Mouse (Mus musculus) ES-Bruce4 (cell line): ENCODE data around the gene Stim1.

Experiments
- CTCF ChIP-seq: IDR thresholded peaks from one replicate; pipeline ENCODE4 v1.8.1; 2011; ENCODE audit warnings: low read depth, low read length
- POLR2A ChIP-seq: IDR thresholded peaks from one replicate; pipeline ENCODE4 v1.8.1; 2011; ENCODE audit warnings: low read length; ENCODE audit not compliant: insufficient read depth

GRCm38 (mm10) chr7:102305596-102305995 lies 38.0 kb downstream of the Stim1 start:
- TF ChIP-seq CTCF (no peak), POLR2A (no peak)
